Mouse (Mus musculus) C2C12 (cell line): ENCODE data around the gene Ift140. TPM values are rescaled to one million over a fixed set of nuclear protein-coding genes. Genes with fewer than 3 reads are reported as not detected.

Experiments used
- H3K27me3 ChIP-seq: one replicate; pipeline ENCODE4 v1.6.1; 2011; ENCODE audit not compliant: control insufficient read depth, insufficient read depth, insufficient read length
- H3K36me3 ChIP-seq: one replicate; pipeline ENCODE4 v1.6.1; 2011; ENCODE audit not compliant: control insufficient read depth, insufficient read depth
- H3K4me3 ChIP-seq: one replicate; pipeline ENCODE4 v1.5.1; 2011; ENCODE audit warnings: mild to moderate bottlenecking, control low read depth; ENCODE audit not compliant: poor library complexity, insufficient read depth, severe bottlenecking
- H3K79me2 ChIP-seq: one replicate; pipeline ENCODE4 v1.6.1; 2011; ENCODE audit not compliant: control insufficient read depth, insufficient read depth
- H3K79me3 ChIP-seq: one replicate; pipeline ENCODE4 v1.6.1; 2011; ENCODE audit warnings: low read depth, control low read depth
- H3ac ChIP-seq: one replicate; pipeline ENCODE3; 2011; ENCODE audit warnings: low read depth; ENCODE audit not compliant: control insufficient read depth, insufficient read length
- CEBPB ChIP-seq: IDR thresholded peaks from one replicate; pipeline ENCODE4 v1.6.1; 2011; ENCODE audit warnings: low read depth, mild to moderate bottlenecking, control low read depth, moderate library complexity
- CTCF ChIP-seq: IDR thresholded peaks from one replicate; pipeline ENCODE4 v1.5.1; 2011; ENCODE audit not compliant: control insufficient read depth, insufficient read depth, insufficient read length
- FOSL1 ChIP-seq: IDR thresholded peaks from one replicate; pipeline ENCODE4 v1.8.0; 2011; ENCODE audit warnings: mild to moderate bottlenecking, low read length; ENCODE audit not compliant: poor library complexity, insufficient read depth, severe bottlenecking
- MAX ChIP-seq: IDR thresholded peaks from one replicate; pipeline ENCODE4 v1.6.1; 2011; ENCODE audit warnings: mild to moderate bottlenecking, control low read depth
- MYOD1 ChIP-seq: IDR thresholded peaks from one replicate; pipeline ENCODE4 v1.6.1; 2011; ENCODE audit warnings: low read depth; ENCODE audit not compliant: control insufficient read depth, insufficient read length
- MYOG ChIP-seq: IDR thresholded peaks from one replicate; pipeline ENCODE4 v1.6.1; 2011; ENCODE audit not compliant: control insufficient read depth, insufficient read length; ENCODE audit errors: extremely low read depth
- USF1 ChIP-seq: IDR thresholded peaks from one replicate; pipeline ENCODE4 v1.6.1; 2011; ENCODE audit warnings: low read depth, mild to moderate bottlenecking, control low read depth, moderate library complexity
- polyA plus RNA-seq: library from polyadenylated mRNA; unstranded; fragments of >200 nt; fragmentation: generic; extraction: Trizol; gene quantifications from one replicate; pipeline ENCODE4 v1.2.1, GENCODE M21; 2012; ENCODE audit warnings: missing spikeins

Ift140 gene
- polyA plus RNA-seq, 1 experiment, result 7.5 TPM

GRCm38 (mm10) chr17:25013606-25014501 is 2.0 kb upstream of the Ift140 start:
- Histone ChIP-seq H3K36me3 (peaks cover 33% of the 10 kb centered on the region), H3K79me2 (peaks cover 72% of the 10 kb centered on the region)

GRCm38 (mm10) chr17:25014841-25015570 is 879 bp upstream of the Ift140 start:
- Histone ChIP-seq H3K79me3 (peaks cover 46% of the 10 kb centered on the region), H3K79me2 (peaks cover 60% of the 10 kb centered on the region), H3K4me3 (peak overlapping the region; percentile 89), H3K36me3 (peaks cover 28% of the 10 kb centered on the region), H3ac (peak overlapping the region; percentile 67), H3K27me3 (no peaks in the 10 kb centered on the region)
- TF ChIP-seq MAX (no peak), CEBPB (no peak), USF1 (no peak), MYOG (no peak), MYOD1 (no peak), FOSL1 (no peak), CTCF (no peak)

More at GRCm38 (mm10) chr17:25013606-25014501, 2.0 kb upstream of the Ift140 start:
- TF ChIP-seq FOSL1, result no peak
- no peak for TF ChIP-seq USF1
- no peak for TF ChIP-seq MAX
- TF ChIP-seq MYOD1, result no peak
- TF ChIP-seq CTCF, result no peak
- TF ChIP-seq CEBPB, result no peak
- no peak for TF ChIP-seq MYOG
- H3K27me3 ChIP-seq, result no peaks in the 10 kb centered on the region
- H3ac ChIP-seq, result peak overlapping the region; percentile 74
- H3K4me3 ChIP-seq, result peak overlapping the region; percentile 89
- H3K79me3 ChIP-seq, result peaks cover 55% of the 10 kb centered on the region

- Histone ChIP-seq H3K4me3 (peak overlapping the region; percentile 74), H3K27me3 (no peaks in the 10 kb centered on the region), H3ac (peak overlapping the region; percentile 43), H3K79me2 (peaks cover 45% of the 10 kb centered on the region), H3K79me3 (peaks cover 34% of the 10 kb centered on the region), H3K36me3 (peaks cover 13% of the 10 kb centered on the region)
- no peak for TF ChIP-seq USF1
- TF ChIP-seq CEBPB, result no peak
- TF ChIP-seq MAX, result peak; percentile 59
- TF ChIP-seq CTCF, result no peak
- TF ChIP-seq MYOD1, result no peak
- no peak for TF ChIP-seq MYOG
- TF ChIP-seq FOSL1, result no peak
These were observed 627 bp downstream of the Ift140 start for GRCm38 (mm10) chr17:25016292-25017132.

- no peak for TF ChIP-seq MAX
- no peak for TF ChIP-seq CEBPB
- no peak for TF ChIP-seq MYOD1
- TF ChIP-seq FOSL1, result no peak
- TF ChIP-seq MYOG, result no peak
- TF ChIP-seq USF1, result no peak
- TF ChIP-seq CTCF, result no peak
- no peak overlapping the region for H3K4me3 ChIP-seq
These were observed 20.3 kb downstream of the Ift140 start for GRCm38 (mm10) chr17:25036183-25036582.

GRCm38 (mm10) chr17:25044879-25045278 is 29.0 kb downstream of the Ift140 start:
- no peaks in the 10 kb centered on the region for H3K36me3 ChIP-seq
- H3ac ChIP-seq, result no peak overlapping the region
- no peaks in the 10 kb centered on the region for H3K79me3 ChIP-seq
- H3K79me2 ChIP-seq, result no peaks in the 10 kb centered on the region
- H3K27me3 ChIP-seq, result no peaks in the 10 kb centered on the region
- TF ChIP-seq CEBPB, result no peak
- TF ChIP-seq USF1, result no peak
- TF ChIP-seq MAX, result no peak
- TF ChIP-seq MYOD1, result no peak
- TF ChIP-seq CTCF, result no peak
- no peak for TF ChIP-seq FOSL1
- TF ChIP-seq MYOG, result no peak
- no peak overlapping the region for H3K4me3 ChIP-seq

More at GRCm38 (mm10) chr17:25036183-25036582, 20.3 kb downstream of the Ift140 start:
- Histone ChIP-seq H3K27me3 (no peaks in the 10 kb centered on the region), H3K79me3 (no peaks in the 10 kb centered on the region), H3K79me2 (no peaks in the 10 kb centered on the region), H3ac (no peak overlapping the region), H3K36me3 (peaks cover 5% of the 10 kb centered on the region)
